Mouse (Mus musculus) liver, embryonic 16.5 days (tissue): ENCODE results near the gene Mdfic. TPM values are rescaled to one million over a fixed set of nuclear protein-coding genes. Genes with fewer than 3 reads are reported as not detected.

Experiments used
- ATAC-seq: fragments of 200-750 bp; cut with Nextera tagmentation; 2 replicates; pipeline ENCODE4 v1.8.0; 2017; ENCODE audit warnings: low read depth, mild to moderate bottlenecking, moderate number of reproducible peaks, moderate library complexity
- H3K27ac ChIP-seq: fragments of 300-500 bp; sonication (generic); 2 replicates; pipeline ENCODE4 v1.5.1; 2014; ENCODE audit warnings: mild to moderate bottlenecking, low read length
- H3K27me3 ChIP-seq: fragments of 300-500 bp; sonication (generic); 2 replicates; pipeline ENCODE4 v1.6.1; 2014; ENCODE audit warnings: low read depth, low read length, mixed read lengths; ENCODE audit not compliant: control insufficient read depth, insufficient read depth
- H3K36me3 ChIP-seq: fragments of 300-500 bp; sonication (generic); 2 replicates; pipeline ENCODE4 v1.6.1; 2014; ENCODE audit warnings: mild to moderate bottlenecking; ENCODE audit not compliant: control insufficient read depth, insufficient read depth
- H3K4me1 ChIP-seq: fragments of 300-500 bp; sonication (generic); 2 replicates; pipeline ENCODE4 v1.6.1; 2014; ENCODE audit warnings: low read depth, low read length, mixed read lengths; ENCODE audit not compliant: control insufficient read depth
- H3K4me2 ChIP-seq: fragments of 300-500 bp; sonication (generic); 2 replicates; pipeline ENCODE4 v1.6.1; 2014; ENCODE audit warnings: low read depth, low read length, mixed read lengths
- H3K4me3 ChIP-seq: fragments of 300-500 bp; sonication (generic); 2 replicates; pipeline ENCODE4 v1.5.1; 2014; ENCODE audit warnings: low read depth, mild to moderate bottlenecking, low read length
- H3K9ac ChIP-seq: fragments of 300-500 bp; sonication (generic); 2 replicates; pipeline ENCODE4 v1.6.1; 2014; ENCODE audit warnings: low read depth, low read length
- H3K9me3 ChIP-seq: fragments of 300-500 bp; sonication (generic); replicated peaks from 2 replicates; pipeline ENCODE4 v1.6.1; 2016; ENCODE audit warnings: low read length; ENCODE audit not compliant: control insufficient read depth
- WGBS: fragments of 180-500 bp; shearing (Covaris S2); extraction: QIAGEN DNeasy Blood & Tissue Kit; methylation state at CpG from one replicate; pipeline ENCODE4 v1.1.7; 2014; ENCODE audit not compliant: insufficient replicate concordance; 5-methylcytosine and 5-hydroxymethylcytosine counted together
- polyA plus RNA-seq: library from polyadenylated mRNA; unstranded; fragments of >200 nt; fragmentation: Nextera tagmentation; extraction: Ambion mirVana; gene quantifications from 2 replicates; pipeline ENCODE4 v1.2.1, GENCODE M21; 2015

Mdfic gene
- polyA plus RNA-seq, 1 experiment from 2014 or later = 0.89 TPM

GRCm38 (mm10) chr6:15760750-15761149 lies 40.3 kb downstream of the Mdfic start:
- no peak overlapping the region for H3K4me2 ChIP-seq
- no peak overlapping the region for H3K4me3 ChIP-seq
- no peak overlapping the region for H3K9ac ChIP-seq
- no peaks in the 10 kb centered on the region for H3K9me3 ChIP-seq
- H3K27ac ChIP-seq = no peak overlapping the region
- no peak for ATAC-seq
- H3K27me3 ChIP-seq = no peaks in the 10 kb centered on the region
- no peaks in the 10 kb centered on the region for H3K4me1 ChIP-seq
- WGBS = 60% methylated on average over 6 of the region's 6 CpGs
- H3K36me3 ChIP-seq = no peaks in the 10 kb centered on the region

- H3K9ac ChIP-seq = no peak overlapping the region
- H3K4me3 ChIP-seq = no peak overlapping the region
- 34% methylated on average over 7 of the region's 7 CpGs for WGBS
- no peak overlapping the region for H3K27ac ChIP-seq
- no peaks in the 10 kb centered on the region for H3K4me1 ChIP-seq
- ATAC-seq = no peak
- no peak overlapping the region for H3K4me2 ChIP-seq
- H3K27me3 ChIP-seq = no peaks in the 10 kb centered on the region
- H3K9me3 ChIP-seq = no peaks in the 10 kb centered on the region
- no peaks in the 10 kb centered on the region for H3K36me3 ChIP-seq
Observed at GRCm38 (mm10) chr6:15764039-15764438, 43.6 kb downstream of the Mdfic start.

GRCm38 (mm10) chr6:15767460-15767859 lies 47.0 kb downstream of the Mdfic start:
- no peak for ATAC-seq
- Histone ChIP-seq H3K4me1 (no peaks in the 10 kb centered on the region), H3K9ac (no peak overlapping the region), H3K36me3 (no peaks in the 10 kb centered on the region), H3K9me3 (no peaks in the 10 kb centered on the region), H3K4me2 (no peak overlapping the region), H3K27ac (no peak overlapping the region), H3K4me3 (no peak overlapping the region), H3K27me3 (no peaks in the 10 kb centered on the region)
- WGBS = 73% methylated on average over 6 of the region's 6 CpGs

GRCm38 (mm10) chr6:15770128-15770527 lies 49.7 kb downstream of the Mdfic start:
- no peak overlapping the region for H3K27ac ChIP-seq
- ATAC-seq = no peak
- H3K27me3 ChIP-seq = no peaks in the 10 kb centered on the region
- WGBS = 47% methylated on average over 8 of the region's 8 CpGs
- H3K4me3 ChIP-seq = no peak overlapping the region
- no peaks in the 10 kb centered on the region for H3K4me1 ChIP-seq
- no peak overlapping the region for H3K4me2 ChIP-seq
- H3K9me3 ChIP-seq = no peaks in the 10 kb centered on the region
- H3K9ac ChIP-seq = no peak overlapping the region
- no peaks in the 10 kb centered on the region for H3K36me3 ChIP-seq

- H3K4me3 ChIP-seq = no peak overlapping the region
- H3K9ac ChIP-seq = no peak overlapping the region
- H3K4me1 ChIP-seq = no peaks in the 10 kb centered on the region
- WGBS = 72% methylated on average over 3 of the region's 3 CpGs
- H3K36me3 ChIP-seq = no peaks in the 10 kb centered on the region
- H3K9me3 ChIP-seq = no peaks in the 10 kb centered on the region
- no peak overlapping the region for H3K4me2 ChIP-seq
- no peaks in the 10 kb centered on the region for H3K27me3 ChIP-seq
- no peak overlapping the region for H3K27ac ChIP-seq
- ATAC-seq = no peak
Observed at GRCm38 (mm10) chr6:15777070-15777469, 56.6 kb downstream of the Mdfic start.

GRCm38 (mm10) chr6:15780127-15780526 lies 59.7 kb downstream of the Mdfic start:
- Histone ChIP-seq H3K4me2 (no peak overlapping the region), H3K9ac (no peak overlapping the region), H3K27ac (no peak overlapping the region), H3K27me3 (no peaks in the 10 kb centered on the region), H3K4me1 (no peaks in the 10 kb centered on the region), H3K36me3 (no peaks in the 10 kb centered on the region), H3K9me3 (no peaks in the 10 kb centered on the region), H3K4me3 (no peak overlapping the region)
- ATAC-seq = no peak

GRCm38 (mm10) chr6:15780688-15781087 lies 60.2 kb downstream of the Mdfic start:
- no peak overlapping the region for H3K9ac ChIP-seq
- no peak for ATAC-seq

GRCm38 (mm10) chr6:15789523-15790500 lies 69.4 kb downstream of the Mdfic start:
- Histone ChIP-seq H3K27me3 (no peaks in the 10 kb centered on the region), H3K4me1 (no peaks in the 10 kb centered on the region), H3K4me2 (no peak overlapping the region), H3K9me3 (no peaks in the 10 kb centered on the region), H3K36me3 (no peaks in the 10 kb centered on the region), H3K27ac (no peak overlapping the region), H3K4me3 (no peak overlapping the region), H3K9ac (no peak overlapping the region)
- ATAC-seq = 0 out of 2 replicates have a peak, but pooled peaks have one; percentile 37
- 47% methylated on average over 16 of the region's 16 CpGs for WGBS

More at GRCm38 (mm10) chr6:15780688-15781087, 60.2 kb downstream of the Mdfic start:
- no peak overlapping the region for H3K27ac ChIP-seq
- H3K36me3 ChIP-seq = no peaks in the 10 kb centered on the region
- 56% methylated on average over 2 of the region's 2 CpGs for WGBS
- no peak overlapping the region for H3K4me3 ChIP-seq
- H3K9me3 ChIP-seq = no peaks in the 10 kb centered on the region
- no peaks in the 10 kb centered on the region for H3K27me3 ChIP-seq
- H3K4me2 ChIP-seq = no peak overlapping the region
- H3K4me1 ChIP-seq = no peaks in the 10 kb centered on the region
